Mouse (Mus musculus): ENCODE data around the gene Slc5a2. TPM values are rescaled to one million over a fixed set of nuclear protein-coding genes. Genes with fewer than 3 reads are reported as not detected.
A peak's percentile ranks its signal among the peaks of the same experiment; 100 is the strongest.

The Slc5a2 gene
- polyA plus RNA-seq (2015; fragmentation: Nextera tagmentation; extraction: Ambion mirVana), result 5.6 and 8.4 TPM in 2 replicates

- H3K27me3 ChIP-seq, result no peaks in the 10 kb centered on the region
- WGBS, result 73% methylated on average over 6 of the region's 6 CpGs
- H3K9me3 ChIP-seq (replicated peaks), result no peaks in the 10 kb centered on the region
- no peak for ATAC-seq (replicated peaks; ENCODE audit: low FRiP score)
- no peak within 1 kb of the TSS for H3K9ac ChIP-seq
- no peaks in the 10 kb centered on the region for H3K4me1 ChIP-seq
- H3K4me3 ChIP-seq (replicated peaks), result no peak within 1 kb of the TSS
- no peaks in the 10 kb centered on the region for H3K36me3 ChIP-seq
- H3K4me2 ChIP-seq, result no peak within 1 kb of the TSS
- no peak within 1 kb of the TSS for H3K27ac ChIP-seq
These were observed at the start of gene Slc5a2 for GRCm38 (mm10) chr7:128265411-128265810. TSS of gene Slc5a2 (plus strand) at chr7:128265657.

- Histone ChIP-seq H3K27me3 (no peaks in the 10 kb centered on the region), H3K4me1 (no peaks in the 10 kb centered on the region), H3K9ac (no peak overlapping the region), H3K36me3 (no peaks in the 10 kb centered on the region), H3K4me3 (replicated peaks) (no peak overlapping the region), H3K9me3 (replicated peaks) (no peaks in the 10 kb centered on the region), H3K27ac (no peak overlapping the region), H3K4me2 (no peak overlapping the region)
- 87% methylated on average over 4 of the region's 4 CpGs for WGBS
- no peak for ATAC-seq (replicated peaks; ENCODE audit: low FRiP score)
These were observed 45.5 kb upstream of the Slc5a2 start for GRCm38 (mm10) chr7:128219952-128220351.

- no peak for ATAC-seq (replicated peaks; ENCODE audit: low FRiP score)
- no peaks in the 10 kb centered on the region for H3K27me3 ChIP-seq
- H3K9me3 ChIP-seq (replicated peaks), result no peaks in the 10 kb centered on the region
- no peak overlapping the region for H3K27ac ChIP-seq
- H3K4me2 ChIP-seq, result no peak overlapping the region
- 93% methylated on average over 3 of the region's 3 CpGs for WGBS
- H3K36me3 ChIP-seq, result no peaks in the 10 kb centered on the region
- H3K9ac ChIP-seq, result no peak overlapping the region
- no peaks in the 10 kb centered on the region for H3K4me1 ChIP-seq
- H3K4me3 ChIP-seq (replicated peaks), result no peak overlapping the region
These were observed 44.5 kb upstream of the Slc5a2 start for GRCm38 (mm10) chr7:128220936-128221335.

- Histone ChIP-seq H3K36me3 (peaks cover 7% of the 10 kb centered on the region), H3K9me3 (replicated peaks) (no peaks in the 10 kb centered on the region), H3K27ac (no peak overlapping the region), H3K4me1 (peaks cover 3% of the 10 kb centered on the region), H3K4me2 (no peak overlapping the region), H3K27me3 (no peaks in the 10 kb centered on the region), H3K9ac (no peak overlapping the region), H3K4me3 (replicated peaks) (no peak overlapping the region)
- 0 out of 2 replicates have a peak, but pooled peaks have one; percentile 25 for ATAC-seq (replicated peaks; ENCODE audit: low FRiP score)
- WGBS, result 50% methylated on average over 8 of the region's 8 CpGs
These were observed 33.7 kb upstream of the Slc5a2 start for GRCm38 (mm10) chr7:128231741-128232140.

GRCm38 (mm10) chr7:128234796-128235195, 30.7 kb upstream of the Slc5a2 start:
- no peaks in the 10 kb centered on the region for H3K27me3 ChIP-seq
- H3K9me3 ChIP-seq (replicated peaks), result no peaks in the 10 kb centered on the region
- WGBS, result 80% methylated on average over 2 of the region's 2 CpGs
- no peak overlapping the region for H3K27ac ChIP-seq
- H3K9ac ChIP-seq, result no peak overlapping the region
- peaks cover 19% of the 10 kb centered on the region for H3K4me1 ChIP-seq
- no peak overlapping the region for H3K4me2 ChIP-seq
- no peak for ATAC-seq (replicated peaks; ENCODE audit: low FRiP score)
- H3K4me3 ChIP-seq (replicated peaks), result no peak overlapping the region
- peaks cover 9% of the 10 kb centered on the region for H3K36me3 ChIP-seq

GRCm38 (mm10) chr7:128235481-128235880, 30.0 kb upstream of the Slc5a2 start:
- 77% methylated on average over 1 of the region's 1 CpGs for WGBS
- H3K36me3 ChIP-seq, result peaks cover 15% of the 10 kb centered on the region
- no peak overlapping the region for H3K9ac ChIP-seq
- H3K4me1 ChIP-seq, result peaks cover 22% of the 10 kb centered on the region
- ATAC-seq (replicated peaks; ENCODE audit: low FRiP score), result no peak
- H3K27me3 ChIP-seq, result no peaks in the 10 kb centered on the region
- H3K27ac ChIP-seq, result no peak overlapping the region
- no peak overlapping the region for H3K4me2 ChIP-seq
- no peak overlapping the region for H3K4me3 ChIP-seq (replicated peaks)
- no peaks in the 10 kb centered on the region for H3K9me3 ChIP-seq (replicated peaks)

GRCm38 (mm10) chr7:128236426-128236825, 29.0 kb upstream of the Slc5a2 start:
- Histone ChIP-seq H3K27me3 (no peaks in the 10 kb centered on the region), H3K36me3 (peaks cover 25% of the 10 kb centered on the region), H3K4me1 (peaks cover 22% of the 10 kb centered on the region), H3K9me3 (replicated peaks) (no peaks in the 10 kb centered on the region), H3K9ac (0 out of 2 replicates have a peak overlapping the region, but pooled peaks have one; percentile 75), H3K27ac (peak overlapping the region; percentile 99; the same call in 1 of the 2 replicates), H3K4me2 (peak overlapping the region; percentile 77), H3K4me3 (replicated peaks) (peak overlapping the region; percentile 74; the same call in 1 of the 2 replicates)
- 91% methylated on average over 13 of the region's 13 CpGs for WGBS
- ATAC-seq (replicated peaks; ENCODE audit: low FRiP score), result no peak

- no peaks in the 10 kb centered on the region for H3K9me3 ChIP-seq (replicated peaks)
- H3K27me3 ChIP-seq, result no peaks in the 10 kb centered on the region
- H3K4me3 ChIP-seq (replicated peaks), result peak within 1 kb of the TSS; percentile 74
- peak within 1 kb of the TSS; percentile 77 for H3K4me2 ChIP-seq
- 25% methylated on average over 37 of the region's 37 CpGs for WGBS
- H3K36me3 ChIP-seq, result peaks cover 31% of the 10 kb centered on the region
- ATAC-seq (replicated peaks; ENCODE audit: low FRiP score), result peak; percentile 24
- H3K27ac ChIP-seq, result peak within 1 kb of the TSS; percentile 99
- peaks cover 22% of the 10 kb centered on the region for H3K4me1 ChIP-seq
- peak within 1 kb of the TSS; percentile 75 for H3K9ac ChIP-seq
These were observed 28.4 kb upstream of the Slc5a2 start, which contains the start of gene Armc5 for GRCm38 (mm10) chr7:128236856-128237592. TSS of gene Armc5 (plus strand) at chr7:128237342.

DNA sequence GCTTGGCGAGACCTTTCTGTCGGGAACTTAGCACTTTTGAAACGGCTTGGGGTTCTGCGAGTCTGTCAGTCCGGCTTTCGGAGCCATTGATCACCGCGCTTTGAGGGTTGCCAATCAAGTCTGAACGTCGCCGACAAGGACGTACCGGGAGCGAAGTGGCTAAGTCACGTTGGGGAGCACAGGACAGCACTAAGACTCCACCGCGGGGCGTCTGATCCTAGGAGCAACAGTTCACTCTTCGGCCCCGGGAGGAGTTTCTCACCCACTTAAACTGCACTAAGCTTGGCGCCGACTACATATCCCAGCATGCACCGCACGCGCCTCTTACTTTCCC, 27.9 kb upstream of the Slc5a2 start:
- Histone ChIP-seq H3K9ac (peak overlapping the region; percentile 75), H3K36me3 (peaks cover 36% of the 10 kb centered on the region), H3K4me1 (peaks cover 22% of the 10 kb centered on the region), H3K27ac (peak overlapping the region; percentile 99), H3K27me3 (no peaks in the 10 kb centered on the region), H3K9me3 (replicated peaks) (no peaks in the 10 kb centered on the region), H3K4me3 (replicated peaks) (peak overlapping the region; percentile 74), H3K4me2 (peak overlapping the region; percentile 77)
- 0% methylated on average over 25 of the region's 25 CpGs for WGBS
- no peak for ATAC-seq (replicated peaks; ENCODE audit: low FRiP score)

DNA sequence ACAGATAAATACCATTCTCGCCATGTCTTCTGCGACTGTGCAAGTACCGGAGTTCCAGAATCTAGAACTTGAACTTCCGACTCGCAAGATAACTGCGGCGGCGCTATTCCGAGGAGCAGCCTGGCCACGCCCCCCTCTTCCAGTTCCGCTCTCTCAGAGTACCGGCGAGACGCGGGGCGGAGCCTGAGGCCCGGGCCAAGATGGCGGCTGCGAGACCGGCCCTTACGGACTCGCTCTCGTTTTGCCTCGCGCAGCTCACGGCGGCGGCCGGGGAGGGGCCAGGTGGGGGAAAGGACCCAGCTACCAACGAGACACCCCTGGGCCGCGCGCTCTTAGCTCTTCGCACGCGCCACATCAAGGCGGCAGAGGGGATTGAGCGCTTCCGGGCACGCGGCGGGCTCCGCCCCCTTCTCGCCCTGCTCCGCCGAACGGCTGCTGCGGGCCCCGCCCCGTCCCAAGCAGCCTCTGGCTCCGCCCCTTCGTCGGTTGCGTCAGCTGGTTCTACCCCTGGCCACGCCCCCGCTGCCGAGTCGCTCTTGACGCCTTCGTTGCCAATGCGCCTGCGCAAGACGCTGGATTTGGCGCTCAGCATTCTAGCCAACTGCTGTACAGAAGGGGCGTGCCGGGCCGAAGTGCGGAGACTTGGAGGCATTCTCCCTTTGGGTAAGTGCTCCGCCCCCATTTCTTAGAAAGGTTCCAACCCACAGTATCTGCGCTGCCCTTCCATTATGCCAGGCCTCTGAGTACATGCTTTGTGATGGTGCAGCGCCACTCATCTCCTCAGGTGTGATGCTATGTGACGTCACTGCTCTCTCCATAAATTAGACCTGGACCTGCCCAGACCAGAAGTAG, 27.3 kb upstream of the Slc5a2 start, which contains the start of gene 9130023H24Rik:
Gene 9130023H24Rik (minus strand): TSS at position 105 of the 852 bp plus-strand sequence.
- under 1% methylated on average over 72 of the region's 72 CpGs for WGBS
- Histone ChIP-seq H3K4me2 (peak within 1 kb of the TSS; percentile 77), H3K27ac (peak within 1 kb of the TSS; percentile 99), H3K9ac (peak within 1 kb of the TSS; percentile 75), H3K36me3 (peaks cover 42% of the 10 kb centered on the region), H3K27me3 (no peaks in the 10 kb centered on the region), H3K4me1 (peaks cover 22% of the 10 kb centered on the region), H3K9me3 (replicated peaks) (no peaks in the 10 kb centered on the region), H3K4me3 (replicated peaks) (peak within 1 kb of the TSS; percentile 74)
- peak; percentile 92 for ATAC-seq (replicated peaks; ENCODE audit: low FRiP score)

DNA sequence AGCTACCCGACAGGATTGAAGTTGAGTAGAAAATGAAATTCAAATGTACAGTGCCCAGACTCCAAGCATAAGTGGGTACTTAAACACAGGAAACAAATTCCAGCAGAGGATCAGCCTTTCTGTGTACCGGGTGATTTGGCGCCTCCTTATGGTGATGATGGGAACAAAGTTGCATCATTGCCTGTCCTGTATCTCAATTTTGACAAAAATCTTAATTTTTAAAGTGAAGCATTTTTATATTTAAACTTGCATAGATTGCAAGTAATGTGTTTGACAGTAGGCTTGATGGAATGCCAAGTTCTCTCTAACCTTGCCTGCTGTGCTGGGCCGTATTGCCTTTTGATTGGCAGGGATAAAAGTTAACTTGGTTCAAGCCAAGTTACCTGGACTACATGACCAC, 26.5 kb upstream of the Slc5a2 start:
- WGBS, result 26% methylated on average over 4 of the region's 4 CpGs
- H3K4me1 ChIP-seq, result peaks cover 22% of the 10 kb centered on the region

More for the DNA sequence above, 26.5 kb upstream of the Slc5a2 start:
- no peak for ATAC-seq (replicated peaks; ENCODE audit: low FRiP score)
- peaks cover 46% of the 10 kb centered on the region for H3K36me3 ChIP-seq
- peak overlapping the region; percentile 99 for H3K27ac ChIP-seq
- peak overlapping the region; percentile 32 for H3K9ac ChIP-seq
- no peaks in the 10 kb centered on the region for H3K9me3 ChIP-seq (replicated peaks)
- no peaks in the 10 kb centered on the region for H3K27me3 ChIP-seq
- H3K4me3 ChIP-seq (replicated peaks), result peak overlapping the region; percentile 74
- peak overlapping the region; percentile 77 for H3K4me2 ChIP-seq
